In the genomic region with DNA sequence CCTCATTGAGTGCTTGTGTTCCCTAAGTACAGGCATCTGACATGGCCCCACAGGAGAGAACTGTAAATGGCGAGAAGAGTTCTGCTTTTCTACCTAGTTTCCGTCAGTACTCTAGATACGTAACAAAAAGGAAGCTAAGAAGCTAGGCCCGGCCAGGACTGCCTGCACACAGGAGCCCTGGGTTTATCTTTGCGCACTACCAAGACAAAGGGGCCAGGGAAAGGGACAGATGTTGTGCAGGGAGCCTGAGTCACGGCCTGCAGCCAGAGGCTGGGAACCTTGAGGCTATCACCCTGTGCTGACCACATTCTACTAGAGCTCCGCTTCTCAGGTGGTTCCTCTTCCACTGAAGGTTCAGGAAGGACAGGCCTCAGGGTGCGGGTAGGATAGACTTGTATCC, we compare ENCODE assay signal across 26 mouse cellular contexts. TPM values are rescaled to one million over a fixed set of nuclear protein-coding genes. Genes with fewer than 3 reads are reported as not detected.
DNase-seq lines count a peak whose midpoint lies in the region; ATAC-seq and TF ChIP-seq lines count a peak whose summit lies in the region.
"Had no signal": no experiment of that assay in that cellular context is flagged by ENCODE, and none has a peak within 500 bp of the region (broad histone marks: within the 10 kb centered on the region; RNA-seq: fewer than 3 reads in every experiment).

No protein-coding gene starts in this region.

- WGBS in heart, embryonic 10.5 days: 79% methylated on average over 8 of the region's 8 CpGs
- WGBS in liver, postnatal 0 days (ENCODE audit: insufficient replicate concordance): 45% methylated on average over 8 of the region's 8 CpGs

- peaks cover 93% of the 10 kb centered on the region for H3K36me3 ChIP-seq in heart, embryonic 10.5 days
- peaks cover 24% of the 10 kb centered on the region for H3K36me3 ChIP-seq in liver, postnatal 0 days (replicated peaks; ENCODE audit: insufficient read depth, low read length)

- intact Hi-C loops in heart, postnatal 10 days (cut with DNase I): no loop called here
- intact Hi-C loops in left cerebral cortex, postnatal 14 days (cut with DNase I): no loop called here

- H3K9ac ChIP-seq in liver, postnatal 0 days (replicated peaks): no peak overlapping the region
- H3K9ac ChIP-seq: forebrain, embryonic 13.5 days; hindbrain, embryonic 15.5 days; lung, embryonic 15.5 days had no signal

- H3K27me3 ChIP-seq in heart, embryonic 10.5 days (ENCODE audit: insufficient read depth, poor library complexity, severe bottlenecking): no peaks in the 10 kb centered on the region
- H3K27me3 ChIP-seq in liver, postnatal 0 days (ENCODE audit: insufficient read depth, low read length): no peaks in the 10 kb centered on the region
- H3K27me3 ChIP-seq: forebrain, embryonic 13.5 days; hindbrain, embryonic 15.5 days; lung, embryonic 15.5 days had no signal

- DNase-seq in heart, embryonic 10.5 days (ENCODE audit: low spot score): peak; percentile 86
- DNase-seq in heart, postnatal 10 days: no peak
- DNase-seq in MEL-GATA-1-ER (ENCODE audit: extremely low read depth, low read depth) (peak; percentile 76), liver (peak; percentile 34)
- no peak for DNase-seq in liver, postnatal 0 days
- DNase-seq in left cerebral cortex, postnatal 14 days (ENCODE audit: low spot score in 2 of 2): no peak
- no peak for DNase-seq in lung, postnatal 36 days
- no peak for DNase-seq in cerebellum, postnatal 10 days
- DNase-seq: adrenal gland, postnatal 25 days; cerebellum, adult 11-12 months; cerebellum, postnatal 14 days; embryo, embryonic 11 days; gastrocnemius, postnatal 36 days; heart, adult 2 months; heart, postnatal 36 days; kidney, postnatal 25 days; layer of hippocampus, postnatal 36 days; lung, postnatal 4 days; right cerebral cortex, postnatal 25 days; spleen, adult 18-20 months; thymus, adult 18-20 months; thymus, postnatal 36 days had no signal

- H3K27ac ChIP-seq in heart, embryonic 10.5 days: peak overlapping the region; percentile 30; the same call in 1 of the 2 replicates
- 0 out of 2 replicates have a peak overlapping the region, but pooled peaks have one; percentile 44 for H3K27ac ChIP-seq in liver, postnatal 0 days (ENCODE audit: low read depth)
- H3K27ac ChIP-seq: forebrain, embryonic 13.5 days; heart, adult 2 months; hindbrain, embryonic 15.5 days; lung, embryonic 15.5 days; midbrain, embryonic 10.5 days had no signal

- TF ChIP-seq CTCF in liver, postnatal 0 days (IDR thresholded peaks at IDR 0.05; ENCODE audit: low read depth): no peak

- TF ChIP-seq EP300 in liver, postnatal 0 days (IDR thresholded peaks at IDR 0.05; ENCODE audit: low read depth): no peak

- ATAC-seq in liver, postnatal 0 days: no peak
- ATAC-seq: forebrain, embryonic 13.5 days had no signal

- no peak overlapping the region for H3K4me3 ChIP-seq in heart, embryonic 10.5 days
- no peak overlapping the region for H3K4me3 ChIP-seq in liver, postnatal 0 days (ENCODE audit: low read depth, low read length)
- H3K4me3 ChIP-seq: forebrain, embryonic 13.5 days; heart, adult 2 months; hindbrain, embryonic 15.5 days; lung, embryonic 15.5 days; midbrain, embryonic 10.5 days had no signal

- no peaks in the 10 kb centered on the region for H3K9me3 ChIP-seq in heart, embryonic 10.5 days
- no peaks in the 10 kb centered on the region for H3K9me3 ChIP-seq in liver, postnatal 0 days (ENCODE audit: low read length)
- H3K9me3 ChIP-seq: forebrain, embryonic 13.5 days; hindbrain, embryonic 15.5 days; lung, embryonic 15.5 days; midbrain, embryonic 10.5 days had no signal

- peaks cover 24% of the 10 kb centered on the region for H3K4me1 ChIP-seq in heart, embryonic 10.5 days
- H3K4me1 ChIP-seq in liver, postnatal 0 days (ENCODE audit: insufficient read depth): no peaks in the 10 kb centered on the region
- H3K4me1 ChIP-seq: forebrain, embryonic 13.5 days; hindbrain, embryonic 15.5 days; lung, embryonic 15.5 days; midbrain, embryonic 10.5 days had no signal

- H3K4me2 ChIP-seq in liver, postnatal 0 days (ENCODE audit: low read depth, low read length): no peak overlapping the region
- H3K4me2 ChIP-seq: forebrain, embryonic 13.5 days; hindbrain, embryonic 15.5 days; lung, embryonic 15.5 days had no signal

RNA-seq across cellular contexts. Expression of a gene that starts 25.5 kb away (rescaled TPM):
- polyA plus RNA-seq in heart, embryonic 10.5 days (2016; fragmentation: Nextera tagmentation; extraction: Ambion mirVana): 1,471 and 1,998 TPM in 2 replicates
- 100 to 1,000 TPM; 391 to 523 TPM for total RNA-seq in heart, postnatal 10 days (2021)
- 50.4 and 51.2 TPM in 2 replicates for polyA plus RNA-seq in liver, postnatal 0 days (2015; fragmentation: Nextera tagmentation; extraction: Ambion mirVana)
- 10 to 100 TPM; 24.1 to 24.2 TPM for total RNA-seq in left cerebral cortex, postnatal 14 days (2021)

Comparison
In these comparisons a context has a peak if more than half of its experiments do, and no peak if none do; other contexts are left out.
1. DNase-seq: peak in heart, embryonic 10.5 days (single experiment), MEL-GATA-1-ER (single experiment) and liver (single experiment); none in heart, postnatal 10 days (0 of 2), liver, postnatal 0 days (single experiment), left cerebral cortex, postnatal 14 days (0 of 2), lung, postnatal 36 days (single experiment) and cerebellum, postnatal 10 days (0 of 2).
2. RNA of a gene that starts 25.5 kb away (total RNA-seq): 391 to 523 TPM in heart, postnatal 10 days; 24.1 to 24.2 TPM in left cerebral cortex, postnatal 14 days; every median in the first group is over 10 times any median in the second.